Mouse (Mus musculus) kidney, embryonic 15.5 days (tissue): ENCODE measurements around the gene Pdcd1lg2. TPM values are rescaled to one million over a fixed set of nuclear protein-coding genes. Genes with fewer than 3 reads are reported as not detected.
A peak's percentile ranks its signal among the peaks of the same experiment; 100 is the strongest.

Source experiments
- ATAC-seq: fragments of 200-750 bp; cut with Nextera tagmentation; replicated peaks from 2 replicates; pipeline ENCODE4 v1.8.0; 2017; ENCODE audit warnings: moderate TSS enrichment; ENCODE audit not compliant: low FRiP score
- H3K27ac ChIP-seq: fragments of 300-500 bp; sonication (generic); 2 replicates; pipeline ENCODE4 v1.5.1; 2015; ENCODE audit warnings: mild to moderate bottlenecking, inconsistent platforms
- H3K27me3 ChIP-seq: fragments of 300-500 bp; sonication (generic); 2 replicates; pipeline ENCODE4 v1.6.1; 2015; ENCODE audit warnings: inconsistent platforms
- H3K36me3 ChIP-seq: fragments of 300-500 bp; sonication (generic); 2 replicates; pipeline ENCODE4 v1.6.1; 2015; ENCODE audit warnings: inconsistent platforms
- H3K4me1 ChIP-seq: fragments of 300-500 bp; sonication (generic); 2 replicates; pipeline ENCODE4 v1.6.1; 2015; ENCODE audit warnings: inconsistent platforms
- H3K4me2 ChIP-seq: fragments of 300-500 bp; sonication (generic); 2 replicates; pipeline ENCODE4 v1.6.1; 2015; ENCODE audit warnings: moderate library complexity, mild to moderate bottlenecking, inconsistent platforms
- H3K4me3 ChIP-seq: fragments of 300-500 bp; sonication (generic); replicated peaks from 2 replicates; pipeline ENCODE4 v1.5.1; 2015; ENCODE audit warnings: mild to moderate bottlenecking, inconsistent platforms
- H3K9ac ChIP-seq: fragments of 300-500 bp; sonication (generic); 2 replicates; pipeline ENCODE4 v1.6.1; 2015; ENCODE audit warnings: mild to moderate bottlenecking, inconsistent platforms
- H3K9me3 ChIP-seq: fragments of 300-500 bp; sonication (generic); replicated peaks from 2 replicates; pipeline ENCODE4 v1.6.1; 2016; ENCODE audit warnings: inconsistent platforms
- WGBS: fragments of 180-500 bp; shearing (Covaris S2); methylation state at CpG from one replicate; pipeline ENCODE4 v1.1.7; 2015; ENCODE audit warnings: mixed read lengths; 5-methylcytosine and 5-hydroxymethylcytosine counted together
- polyA plus RNA-seq: library from polyadenylated mRNA; unstranded; fragments of >200 nt; fragmentation: Nextera tagmentation; extraction: Ambion mirVana; gene quantifications from 2 replicates; pipeline ENCODE4 v1.2.1, GENCODE M21; 2015

Pdcd1lg2 gene
- polyA plus RNA-seq, 1 experiment from 2014 or later, result not detected

GRCm38 (mm10) chr19:29463645-29464395 is 53.1 kb downstream of the Pdcd1lg2 start:
- H3K27ac ChIP-seq, result no peak overlapping the region
- no peak overlapping the region for H3K4me3 ChIP-seq
- H3K9ac ChIP-seq, result no peak overlapping the region
- no peaks in the 10 kb centered on the region for H3K9me3 ChIP-seq
- peaks cover under 1% of the 10 kb centered on the region; the same call in 1 of the 2 replicates for H3K4me1 ChIP-seq
- WGBS, result 90% methylated on average over 7 of the region's 7 CpGs
- ATAC-seq, result no peak
- H3K36me3 ChIP-seq, result no peaks in the 10 kb centered on the region
- H3K4me2 ChIP-seq, result no peak overlapping the region
- no peaks in the 10 kb centered on the region for H3K27me3 ChIP-seq

GRCm38 (mm10) chr19:29466819-29467218 is 56.1 kb downstream of the Pdcd1lg2 start:
- Histone ChIP-seq H3K9ac (no peak overlapping the region), H3K36me3 (no peaks in the 10 kb centered on the region), H3K4me3 (no peak overlapping the region), H3K4me1 (peaks cover 8% of the 10 kb centered on the region), H3K27ac (no peak overlapping the region), H3K27me3 (no peaks in the 10 kb centered on the region), H3K9me3 (no peaks in the 10 kb centered on the region), H3K4me2 (no peak overlapping the region)
- no peak for ATAC-seq
- 89% methylated on average over 9 of the region's 9 CpGs for WGBS

- 70% methylated on average over 10 of the region's 10 CpGs for WGBS
These were observed 58.4 kb downstream of the Pdcd1lg2 start for GRCm38 (mm10) chr19:29468941-29469685.

DNA sequence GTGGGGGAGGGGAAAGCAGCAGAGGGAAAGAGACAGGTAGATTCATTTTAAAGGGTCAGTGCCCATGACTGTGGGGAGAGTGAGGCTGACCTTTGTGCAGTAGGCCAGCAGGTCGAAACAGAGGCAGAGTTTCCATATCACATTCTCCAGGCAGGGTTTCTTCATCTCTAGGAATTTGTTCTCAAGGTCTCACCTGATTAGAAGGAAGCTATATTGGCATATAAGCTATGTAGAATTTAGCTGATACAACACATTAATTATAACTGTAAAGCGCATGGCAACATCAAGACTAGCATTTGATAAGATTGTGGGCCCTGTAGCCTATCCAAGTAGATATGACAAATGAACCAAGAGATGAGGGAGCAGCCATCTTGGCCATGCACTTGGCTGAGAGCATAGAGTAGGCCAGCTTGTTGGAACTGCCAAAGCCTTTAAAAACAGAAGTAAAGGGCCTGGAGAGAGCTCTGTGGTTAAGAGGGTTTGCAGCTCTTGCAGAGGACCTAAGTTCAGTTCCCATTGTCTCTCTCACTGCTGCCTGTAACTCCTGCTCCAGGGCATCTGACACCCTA is 59.1 kb downstream of the Pdcd1lg2 start:
- Histone ChIP-seq H3K27me3 (no peaks in the 10 kb centered on the region), H3K9me3 (no peaks in the 10 kb centered on the region), H3K4me2 (no peak overlapping the region), H3K27ac (0 out of 2 replicates have a peak overlapping the region, but pooled peaks have one; percentile 25), H3K9ac (no peak overlapping the region), H3K4me3 (no peak overlapping the region), H3K36me3 (no peaks in the 10 kb centered on the region), H3K4me1 (peaks cover 8% of the 10 kb centered on the region)
- no peak for ATAC-seq
- WGBS, result 90% methylated on average over 2 of the region's 2 CpGs

More at GRCm38 (mm10) chr19:29468941-29469685, 58.4 kb downstream of the Pdcd1lg2 start:
- Histone ChIP-seq H3K27me3 (no peaks in the 10 kb centered on the region), H3K4me3 (no peak overlapping the region), H3K36me3 (no peaks in the 10 kb centered on the region), H3K4me2 (no peak overlapping the region), H3K4me1 (peaks cover 8% of the 10 kb centered on the region), H3K9me3 (no peaks in the 10 kb centered on the region), H3K27ac (no peak overlapping the region), H3K9ac (no peak overlapping the region)
- ATAC-seq, result no peak

DNA sequence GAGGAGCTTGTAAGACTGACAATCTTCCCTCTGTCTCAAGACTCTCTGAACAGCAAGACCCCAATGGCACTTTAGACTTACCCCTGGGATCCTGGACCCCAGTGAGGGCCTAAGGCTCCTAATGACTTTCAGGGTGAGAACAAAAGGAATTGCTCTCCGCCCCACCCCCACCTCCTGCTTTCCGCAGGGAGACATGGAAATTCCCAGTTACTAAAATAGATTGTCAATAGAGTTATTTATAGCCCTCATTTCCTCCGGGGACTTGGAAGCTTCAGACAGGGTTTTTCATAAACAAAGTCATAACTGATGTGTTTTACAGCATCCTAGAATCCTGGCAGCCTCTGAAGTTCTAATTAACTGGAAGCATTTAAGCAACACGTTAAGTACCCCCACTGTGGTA is 59.9 kb downstream of the Pdcd1lg2 start:
- H3K4me2 ChIP-seq, result no peak overlapping the region
- no peaks in the 10 kb centered on the region for H3K9me3 ChIP-seq
- H3K27me3 ChIP-seq, result no peaks in the 10 kb centered on the region
- no peak overlapping the region for H3K9ac ChIP-seq
- H3K36me3 ChIP-seq, result no peaks in the 10 kb centered on the region
- WGBS, result 21% methylated on average over 4 of the region's 4 CpGs
- peak overlapping the region; percentile 48; the same call in 1 of the 2 replicates for H3K27ac ChIP-seq
- H3K4me3 ChIP-seq, result no peak overlapping the region
- ATAC-seq, result no peak
- H3K4me1 ChIP-seq, result peaks cover 8% of the 10 kb centered on the region

DNA sequence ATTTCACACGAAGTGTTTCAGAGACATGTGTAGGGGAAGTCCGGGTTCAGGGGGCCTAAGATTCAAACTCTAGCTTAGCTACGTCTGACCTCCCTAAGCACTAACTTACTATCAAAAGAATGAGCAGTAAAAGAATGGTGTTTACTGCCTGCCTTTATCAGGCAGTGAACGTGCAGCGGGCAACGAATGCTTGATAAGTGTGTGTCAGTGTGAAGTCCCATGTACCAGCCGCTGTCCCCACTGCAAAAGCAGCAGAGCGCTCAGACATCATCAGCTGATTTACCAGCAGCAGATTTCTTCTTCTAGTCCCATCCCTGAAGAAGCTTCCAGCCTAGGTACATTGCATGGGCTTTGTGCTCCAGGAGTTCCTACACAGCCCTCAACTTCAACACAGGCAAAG is 61.7 kb downstream of the Pdcd1lg2 start:
- WGBS, result 86% methylated on average over 8 of the region's 8 CpGs
- Histone ChIP-seq H3K27ac (no peak overlapping the region), H3K36me3 (no peaks in the 10 kb centered on the region)

GRCm38 (mm10) chr19:29472946-29473345 is 62.2 kb downstream of the Pdcd1lg2 start:
- Histone ChIP-seq H3K4me1 (peaks cover 8% of the 10 kb centered on the region), H3K27me3 (no peaks in the 10 kb centered on the region), H3K9ac (no peak overlapping the region), H3K4me3 (no peak overlapping the region), H3K9me3 (no peaks in the 10 kb centered on the region), H3K27ac (no peak overlapping the region), H3K36me3 (no peaks in the 10 kb centered on the region), H3K4me2 (no peak overlapping the region)
- 86% methylated on average over 5 of the region's 5 CpGs for WGBS
- no peak for ATAC-seq

More for the DNA sequence above, 61.7 kb downstream of the Pdcd1lg2 start:
- Histone ChIP-seq H3K9ac (no peak overlapping the region), H3K4me3 (no peak overlapping the region), H3K4me1 (peaks cover 8% of the 10 kb centered on the region), H3K27me3 (no peaks in the 10 kb centered on the region), H3K9me3 (no peaks in the 10 kb centered on the region), H3K4me2 (no peak overlapping the region)
- no peak for ATAC-seq

GRCm38 (mm10) chr19:29474803-29475202 is 64.1 kb downstream of the Pdcd1lg2 start:
- Histone ChIP-seq H3K27ac (no peak overlapping the region), H3K4me3 (no peak overlapping the region), H3K36me3 (no peaks in the 10 kb centered on the region), H3K9ac (no peak overlapping the region), H3K4me1 (peaks cover 4% of the 10 kb centered on the region), H3K4me2 (no peak overlapping the region), H3K9me3 (no peaks in the 10 kb centered on the region), H3K27me3 (no peaks in the 10 kb centered on the region)
- ATAC-seq, result no peak
- 54% methylated on average over 2 of the region's 2 CpGs for WGBS

- peaks cover 4% of the 10 kb centered on the region for H3K4me1 ChIP-seq
These were observed 64.5 kb downstream of the Pdcd1lg2 start for GRCm38 (mm10) chr19:29475210-29475620.

DNA sequence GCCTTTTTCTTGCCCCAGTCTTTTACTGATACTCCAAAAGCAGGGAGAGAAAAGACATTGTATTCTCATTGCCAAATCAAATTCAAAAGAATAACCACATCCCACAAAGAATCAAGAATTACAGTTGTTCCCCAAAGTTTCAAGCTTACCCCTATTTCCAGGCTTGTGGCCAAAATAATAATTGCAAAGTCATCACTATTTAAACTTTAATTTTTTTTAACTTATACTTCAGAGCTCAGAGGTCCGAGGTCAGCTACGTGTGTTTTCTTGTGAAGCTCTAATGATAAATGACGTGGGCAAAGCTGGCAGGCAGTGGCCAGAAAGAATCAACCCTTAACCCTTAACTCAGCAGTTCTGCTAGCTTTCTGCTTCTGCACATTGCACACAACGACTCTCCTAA is 67.9 kb downstream of the Pdcd1lg2 start:
- H3K9ac ChIP-seq, result no peak overlapping the region
- no peaks in the 10 kb centered on the region for H3K36me3 ChIP-seq
- no peak overlapping the region for H3K4me3 ChIP-seq
- no peaks in the 10 kb centered on the region for H3K27me3 ChIP-seq
- H3K9me3 ChIP-seq, result no peaks in the 10 kb centered on the region
- no peak overlapping the region for H3K4me2 ChIP-seq
- no peaks in the 10 kb centered on the region for H3K4me1 ChIP-seq
- H3K27ac ChIP-seq, result no peak overlapping the region
- ATAC-seq, result no peak
- 17% methylated on average over 4 of the region's 4 CpGs for WGBS

More at GRCm38 (mm10) chr19:29475210-29475620, 64.5 kb downstream of the Pdcd1lg2 start:
- no peaks in the 10 kb centered on the region for H3K36me3 ChIP-seq
- ATAC-seq, result no peak
- no peak overlapping the region for H3K4me3 ChIP-seq
- no peak overlapping the region for H3K4me2 ChIP-seq
- H3K9me3 ChIP-seq, result no peaks in the 10 kb centered on the region
- H3K27ac ChIP-seq, result no peak overlapping the region
- H3K9ac ChIP-seq, result no peak overlapping the region
- no peaks in the 10 kb centered on the region for H3K27me3 ChIP-seq
- WGBS, result 76% methylated on average over 4 of the region's 4 CpGs

DNA sequence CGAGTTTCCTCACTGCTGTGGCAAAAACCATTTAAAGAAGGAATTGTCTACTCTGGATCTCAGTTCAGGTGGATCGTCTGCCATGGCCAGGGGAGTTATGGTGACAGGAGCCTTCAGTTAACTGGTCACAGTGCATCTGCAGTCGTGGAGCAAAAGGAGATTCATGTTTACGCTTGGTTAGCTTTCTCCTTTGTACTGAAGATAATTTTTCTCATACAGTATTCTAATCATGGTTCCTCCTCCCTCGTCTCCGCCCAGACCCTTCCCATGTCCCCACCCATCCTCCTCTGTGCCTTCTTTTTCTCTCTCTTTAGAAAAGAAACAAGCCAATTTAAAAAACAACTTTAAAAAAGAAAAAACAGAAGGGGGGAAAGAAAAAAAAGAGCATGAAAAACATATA is 70.9 kb downstream of the Pdcd1lg2 start:
- no peak overlapping the region for H3K9ac ChIP-seq
- no peaks in the 10 kb centered on the region for H3K27me3 ChIP-seq
- H3K9me3 ChIP-seq, result no peaks in the 10 kb centered on the region
- H3K27ac ChIP-seq, result no peak overlapping the region
- WGBS, result 76% methylated on average over 6 of the region's 6 CpGs
- H3K4me1 ChIP-seq, result no peaks in the 10 kb centered on the region
- no peak overlapping the region for H3K4me2 ChIP-seq
- no peaks in the 10 kb centered on the region for H3K36me3 ChIP-seq
- H3K4me3 ChIP-seq, result no peak overlapping the region
- no peak for ATAC-seq

- no peak overlapping the region for H3K27ac ChIP-seq
- no peak overlapping the region for H3K4me3 ChIP-seq
- H3K36me3 ChIP-seq, result no peaks in the 10 kb centered on the region
- no peak for ATAC-seq
- H3K4me2 ChIP-seq, result no peak overlapping the region
- no peaks in the 10 kb centered on the region for H3K9me3 ChIP-seq
- WGBS, result 84% methylated on average over 5 of the region's 5 CpGs
- no peak overlapping the region for H3K9ac ChIP-seq
- no peaks in the 10 kb centered on the region for H3K4me1 ChIP-seq
- H3K27me3 ChIP-seq, result no peaks in the 10 kb centered on the region
These were observed 71.4 kb downstream of the Pdcd1lg2 start for GRCm38 (mm10) chr19:29482148-29482547.
